Mouse (Mus musculus): ENCODE results near the gene Enox2. TPM values are rescaled to one million over a fixed set of nuclear protein-coding genes. Genes with fewer than 3 reads are reported as not detected.

The Enox2 gene
- polyA plus RNA-seq (2015; fragmentation: Nextera tagmentation; extraction: Ambion mirVana), result 8.0 and 8.3 TPM in 2 replicates

DNA sequence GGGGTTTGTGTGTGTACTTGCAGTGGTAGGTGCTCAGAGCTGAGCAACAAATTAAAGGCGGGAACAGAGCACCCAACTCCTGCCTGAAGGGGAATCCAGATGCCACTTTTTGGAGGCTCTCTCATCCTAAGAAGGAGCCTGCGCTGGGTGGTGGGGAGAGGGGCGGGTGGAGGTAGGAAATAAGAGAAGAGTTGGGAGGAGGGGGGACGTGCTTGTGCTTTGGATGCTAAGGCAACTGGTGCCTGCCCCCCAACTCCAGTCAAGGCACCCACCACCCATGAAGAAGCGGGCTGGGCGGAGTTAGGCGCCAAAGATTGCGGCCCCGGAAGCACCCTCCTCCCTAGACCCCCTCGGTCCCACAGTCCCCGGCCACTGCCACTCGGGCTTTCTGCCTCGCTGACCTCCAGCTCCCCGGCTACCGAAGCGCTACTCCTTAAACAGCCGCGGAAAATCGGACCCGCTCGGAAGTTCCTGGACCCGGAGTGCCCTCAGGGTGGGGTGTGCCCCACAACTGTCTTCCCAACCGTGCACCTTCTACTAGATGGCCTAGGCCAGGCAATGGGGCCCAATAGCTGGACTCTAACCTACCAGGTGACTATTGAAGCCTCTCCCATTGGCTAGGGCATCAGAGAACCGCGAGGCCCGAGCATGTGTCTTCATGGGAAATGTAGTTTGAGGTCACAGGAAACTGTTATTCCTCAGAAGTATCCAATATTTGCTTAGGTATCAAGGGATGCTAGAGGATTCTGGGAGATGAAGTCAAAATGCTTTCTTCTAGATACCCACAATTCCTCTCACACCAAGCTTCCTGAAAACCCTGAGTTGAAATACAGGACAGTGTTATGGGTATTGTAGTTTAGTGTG lies at the start of gene Enox2:
Enox2 (minus strand) TSS at position 560 of the 864 bp plus-strand sequence.
- Histone ChIP-seq H3K36me3 (no peaks in the 10 kb centered on the region), H3K9ac (peak within 1 kb of the TSS; percentile 55), H3K27me3 (no peaks in the 10 kb centered on the region), H3K27ac (peak within 1 kb of the TSS; percentile 86), H3K4me2 (peak within 1 kb of the TSS; percentile 55), H3K4me3 (replicated peaks) (peak within 1 kb of the TSS; percentile 61), H3K9me3 (replicated peaks) (no peaks in the 10 kb centered on the region), H3K4me1 (no peaks in the 10 kb centered on the region)
- ATAC-seq (replicated peaks; ENCODE audit: low FRiP score), result peak; percentile 100
- WGBS, result 27% methylated on average over 25 of the region's 26 CpGs

DNA sequence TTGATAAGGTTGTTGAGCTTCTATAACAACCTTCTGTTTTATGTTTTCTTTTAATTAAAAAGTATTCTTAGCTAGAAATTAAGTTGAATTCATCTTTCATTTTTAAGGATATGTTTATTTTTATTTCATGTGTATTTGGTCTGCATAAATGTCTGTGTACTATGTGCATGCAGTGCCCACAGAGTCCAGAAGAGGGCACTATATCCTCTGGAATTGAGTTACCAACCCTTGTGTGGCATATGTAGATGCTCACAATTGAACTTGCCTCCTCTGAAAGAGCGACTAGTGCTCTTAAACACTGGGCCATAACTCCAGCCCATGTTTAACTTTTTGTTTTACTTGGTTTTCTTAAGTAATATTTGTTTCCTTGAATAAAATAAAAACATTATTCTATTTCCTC lies 21.4 kb upstream of the Enox2 start:
- no peak overlapping the region for H3K4me3 ChIP-seq (replicated peaks)
- H3K4me1 ChIP-seq, result no peaks in the 10 kb centered on the region
- H3K27me3 ChIP-seq, result no peaks in the 10 kb centered on the region
- no peak overlapping the region for H3K27ac ChIP-seq
- no peak overlapping the region for H3K9ac ChIP-seq
- no peaks in the 10 kb centered on the region for H3K9me3 ChIP-seq (replicated peaks)
- WGBS, result 54% methylated on average over 1 of the region's 1 CpGs
- no peak for ATAC-seq (replicated peaks; ENCODE audit: low FRiP score)
- no peak overlapping the region for H3K4me2 ChIP-seq
- H3K36me3 ChIP-seq, result no peaks in the 10 kb centered on the region

DNA sequence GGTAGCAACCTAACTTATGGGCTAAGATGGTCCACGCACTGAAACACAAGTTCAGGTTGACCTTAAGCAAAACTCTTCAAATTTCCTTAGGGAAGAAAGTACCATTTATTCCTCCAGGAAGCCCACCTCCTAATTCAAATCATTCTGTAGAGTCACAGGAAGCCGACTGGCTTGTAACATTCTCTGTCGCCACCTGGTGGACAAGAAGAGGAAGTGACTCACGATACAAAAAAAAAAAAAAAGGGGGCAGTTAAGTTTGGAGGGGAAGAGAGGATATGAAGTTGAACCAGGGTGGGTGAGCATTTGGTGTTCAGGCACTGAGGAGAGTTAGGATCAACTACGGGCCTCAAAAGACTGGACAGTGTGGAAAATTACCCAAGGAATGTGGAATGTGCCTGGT lies 18.6 kb upstream of the Enox2 start:
- no peak overlapping the region for H3K4me2 ChIP-seq
- no peak overlapping the region for H3K4me3 ChIP-seq (replicated peaks)
- H3K36me3 ChIP-seq, result no peaks in the 10 kb centered on the region
- no peak overlapping the region for H3K27ac ChIP-seq
- no peaks in the 10 kb centered on the region for H3K9me3 ChIP-seq (replicated peaks)
- no peak for ATAC-seq (replicated peaks; ENCODE audit: low FRiP score)
- no peak overlapping the region for H3K9ac ChIP-seq
- 11% methylated on average over 5 of the region's 5 CpGs for WGBS
- no peaks in the 10 kb centered on the region for H3K4me1 ChIP-seq
- H3K27me3 ChIP-seq, result no peaks in the 10 kb centered on the region

DNA sequence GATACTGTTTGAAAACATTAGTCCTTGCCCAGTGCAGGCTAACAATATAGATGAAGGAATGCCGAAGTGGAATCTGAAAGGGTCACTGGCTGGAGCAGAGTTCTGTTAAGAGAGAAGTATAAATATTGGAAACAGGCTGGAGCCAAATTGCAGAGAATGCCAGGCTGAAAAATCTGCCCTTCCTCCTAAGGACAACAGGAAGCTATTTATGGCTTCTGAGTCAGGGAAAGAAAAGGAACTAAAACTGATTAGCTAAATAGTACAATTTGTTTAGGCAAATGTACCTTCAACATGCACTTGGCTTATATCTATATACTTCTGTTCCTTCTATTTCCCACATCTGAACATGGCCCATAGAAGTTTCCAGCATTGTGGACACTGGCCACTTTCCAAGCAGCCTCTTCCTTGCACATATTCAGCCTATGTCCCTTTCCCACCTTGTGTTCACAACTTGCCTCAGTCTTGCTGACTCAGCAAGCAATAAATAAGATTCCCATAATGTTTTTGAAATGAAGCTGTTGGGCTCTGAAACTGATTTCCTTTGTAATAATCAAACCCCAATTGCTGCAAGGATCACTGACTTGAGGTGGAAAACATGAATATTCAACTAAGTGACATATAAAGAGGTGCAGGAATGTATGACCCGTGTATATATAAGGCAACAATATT lies 8.0 kb downstream of the Enox2 start:
- WGBS, result 84% methylated on average over 2 of the region's 2 CpGs

DNA sequence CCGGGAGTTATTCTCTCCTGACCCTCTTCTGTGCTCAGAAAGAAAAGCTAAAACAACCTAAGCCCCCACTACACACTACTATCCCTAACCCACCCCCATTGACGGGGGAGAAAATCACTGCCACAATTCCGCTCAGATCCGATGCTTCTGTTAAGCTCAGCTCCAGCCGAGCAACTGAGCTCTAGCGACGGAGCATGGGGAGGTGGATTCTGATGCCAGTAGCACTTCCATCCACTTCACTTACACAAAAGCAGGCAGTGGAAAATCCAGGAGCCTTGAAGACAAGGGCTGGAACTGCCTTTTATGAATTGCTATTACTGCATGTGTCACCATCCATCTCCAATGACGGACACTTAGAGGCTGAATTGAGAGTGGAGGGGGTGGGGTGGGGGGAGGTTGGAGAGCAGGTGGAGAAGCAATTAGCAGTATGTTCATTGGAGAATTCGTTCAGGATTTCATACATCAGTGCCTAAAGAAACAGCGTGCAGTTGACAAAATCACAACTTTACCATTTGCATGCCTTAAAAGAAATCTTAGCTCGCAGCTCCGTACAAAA lies 14.5 kb downstream of the Enox2 start:
- Histone ChIP-seq H3K36me3 (no peaks in the 10 kb centered on the region), H3K4me1 (no peaks in the 10 kb centered on the region), H3K4me3 (replicated peaks) (no peak overlapping the region), H3K9me3 (replicated peaks) (no peaks in the 10 kb centered on the region), H3K27ac (no peak overlapping the region), H3K27me3 (no peaks in the 10 kb centered on the region), H3K9ac (no peak overlapping the region), H3K4me2 (no peak overlapping the region)
- WGBS, result 60% methylated on average over 12 of the region's 12 CpGs
- ATAC-seq (replicated peaks; ENCODE audit: low FRiP score), result no peak

More for the DNA sequence above, 8.0 kb downstream of the Enox2 start:
- Histone ChIP-seq H3K4me3 (replicated peaks) (no peak overlapping the region), H3K9me3 (replicated peaks) (no peaks in the 10 kb centered on the region), H3K27ac (no peak overlapping the region), H3K36me3 (no peaks in the 10 kb centered on the region), H3K4me2 (no peak overlapping the region), H3K4me1 (no peaks in the 10 kb centered on the region), H3K9ac (no peak overlapping the region), H3K27me3 (no peaks in the 10 kb centered on the region)
- ATAC-seq (replicated peaks; ENCODE audit: low FRiP score), result no peak

DNA sequence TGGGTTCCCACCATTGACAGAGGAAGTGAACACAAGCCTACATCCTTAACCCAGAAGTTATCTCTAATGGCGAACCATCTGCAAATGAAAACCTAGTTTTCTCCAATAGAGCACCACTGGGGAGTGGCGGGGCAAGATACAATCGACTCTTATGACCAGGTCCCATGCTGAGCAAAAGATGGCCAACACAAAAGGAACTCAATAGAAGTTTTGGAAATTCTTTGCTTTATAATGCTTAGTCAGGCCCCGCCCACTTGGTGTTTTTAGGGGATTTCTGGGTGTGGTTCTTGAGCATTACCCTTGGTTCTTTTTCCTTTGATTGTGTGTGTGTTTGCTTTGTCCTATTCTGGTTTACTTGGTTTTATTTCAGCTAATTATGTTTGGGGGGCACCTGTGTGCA lies 37.2 kb downstream of the Enox2 start:
- Histone ChIP-seq H3K36me3 (no peaks in the 10 kb centered on the region), H3K27ac (no peak overlapping the region), H3K4me2 (no peak overlapping the region), H3K9ac (no peak overlapping the region), H3K4me1 (no peaks in the 10 kb centered on the region), H3K9me3 (replicated peaks) (no peaks in the 10 kb centered on the region), H3K4me3 (replicated peaks) (no peak overlapping the region), H3K27me3 (no peaks in the 10 kb centered on the region)
- ATAC-seq (replicated peaks; ENCODE audit: low FRiP score), result no peak
- WGBS, result 82% methylated on average over 4 of the region's 4 CpGs

DNA sequence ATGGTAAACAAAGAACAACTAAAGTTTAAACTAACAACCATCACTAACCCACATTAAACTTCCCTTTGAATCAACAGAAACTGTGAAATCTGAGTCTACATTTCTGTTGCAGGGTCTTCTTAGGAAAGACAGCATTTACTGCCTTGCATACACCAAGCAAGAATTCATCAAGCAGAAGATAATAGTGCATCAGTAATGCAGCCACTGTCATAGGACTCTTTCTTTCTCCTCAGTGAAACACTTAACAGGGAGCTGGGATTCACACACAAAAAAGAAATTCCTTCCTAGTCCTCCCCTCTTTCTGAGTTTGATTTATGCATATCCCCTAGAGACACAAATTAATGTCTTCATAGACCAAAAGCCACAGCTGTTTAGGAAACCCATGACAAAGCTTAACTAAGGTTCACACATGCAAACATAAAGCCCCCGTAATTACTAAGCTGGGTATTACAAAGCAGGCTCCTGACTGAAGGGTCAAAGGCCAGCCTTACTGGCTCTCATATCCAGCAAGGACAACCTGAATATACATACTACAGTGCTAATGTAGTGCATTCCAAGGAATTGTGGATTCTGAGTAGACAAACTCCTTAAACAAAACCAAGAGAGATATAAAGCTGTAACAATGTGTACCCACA lies 62.1 kb downstream of the Enox2 start:
- Histone ChIP-seq H3K36me3 (no peaks in the 10 kb centered on the region), H3K27ac (no peak overlapping the region), H3K9ac (no peak overlapping the region), H3K4me1 (no peaks in the 10 kb centered on the region), H3K9me3 (replicated peaks) (no peaks in the 10 kb centered on the region), H3K27me3 (no peaks in the 10 kb centered on the region), H3K4me2 (no peak overlapping the region), H3K4me3 (replicated peaks) (no peak overlapping the region)
- no peak for ATAC-seq (replicated peaks; ENCODE audit: low FRiP score)
- WGBS, result 50% methylated on average over 1 of the region's 1 CpGs

DNA sequence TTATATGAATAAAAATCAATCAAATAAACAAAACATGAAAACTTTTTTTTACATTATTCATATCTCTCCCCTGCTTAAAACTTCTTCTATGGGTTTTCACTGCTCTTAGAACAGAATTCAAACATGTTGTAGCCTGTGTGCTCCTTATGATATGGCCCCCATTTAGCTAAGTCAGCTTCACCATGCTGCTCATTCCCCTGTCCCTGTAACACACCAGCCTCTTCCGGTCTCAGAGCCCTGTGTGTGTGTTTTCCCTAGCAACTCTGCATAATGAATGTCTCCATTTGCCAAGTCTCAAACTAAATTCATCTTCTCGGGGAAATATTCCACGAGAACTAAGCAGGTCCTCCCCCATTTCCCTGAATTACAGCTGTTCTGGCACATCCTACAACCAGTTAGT lies 71.6 kb downstream of the Enox2 start:
- Histone ChIP-seq H3K36me3 (no peaks in the 10 kb centered on the region), H3K4me3 (replicated peaks) (no peak overlapping the region), H3K27me3 (no peaks in the 10 kb centered on the region), H3K9ac (no peak overlapping the region), H3K27ac (no peak overlapping the region), H3K4me2 (no peak overlapping the region), H3K4me1 (no peaks in the 10 kb centered on the region), H3K9me3 (replicated peaks) (no peaks in the 10 kb centered on the region)
- 60% methylated on average over 3 of the region's 3 CpGs for WGBS
- ATAC-seq (replicated peaks; ENCODE audit: low FRiP score), result no peak

DNA sequence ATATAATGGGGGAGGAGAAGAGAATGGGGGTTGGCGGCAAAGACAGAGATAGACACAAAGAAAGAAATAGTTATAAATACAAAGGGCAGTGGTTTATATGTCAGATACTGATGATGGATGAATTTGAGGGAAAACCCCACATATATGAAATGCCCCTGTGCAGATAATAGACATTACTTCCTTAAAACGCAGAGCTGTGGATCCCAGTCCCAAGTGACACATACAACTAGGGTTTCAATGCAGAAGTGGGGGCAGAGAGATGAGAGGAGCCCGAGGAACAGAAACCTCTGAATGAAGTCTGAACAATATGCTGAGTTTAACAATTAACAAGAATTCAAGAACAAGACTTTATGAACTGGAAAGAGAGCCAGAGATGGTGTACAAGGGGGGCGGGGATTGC lies 91.7 kb downstream of the Enox2 start:
- H3K4me2 ChIP-seq, result no peak overlapping the region
- H3K27ac ChIP-seq, result no peak overlapping the region
- H3K27me3 ChIP-seq, result no peaks in the 10 kb centered on the region
- 79% methylated on average over 4 of the region's 4 CpGs for WGBS
- H3K36me3 ChIP-seq, result no peaks in the 10 kb centered on the region
- no peak overlapping the region for H3K4me3 ChIP-seq (replicated peaks)
- no peak overlapping the region for H3K9ac ChIP-seq
- ATAC-seq (replicated peaks; ENCODE audit: low FRiP score), result no peak
- H3K4me1 ChIP-seq, result no peaks in the 10 kb centered on the region
- no peaks in the 10 kb centered on the region for H3K9me3 ChIP-seq (replicated peaks)

DNA sequence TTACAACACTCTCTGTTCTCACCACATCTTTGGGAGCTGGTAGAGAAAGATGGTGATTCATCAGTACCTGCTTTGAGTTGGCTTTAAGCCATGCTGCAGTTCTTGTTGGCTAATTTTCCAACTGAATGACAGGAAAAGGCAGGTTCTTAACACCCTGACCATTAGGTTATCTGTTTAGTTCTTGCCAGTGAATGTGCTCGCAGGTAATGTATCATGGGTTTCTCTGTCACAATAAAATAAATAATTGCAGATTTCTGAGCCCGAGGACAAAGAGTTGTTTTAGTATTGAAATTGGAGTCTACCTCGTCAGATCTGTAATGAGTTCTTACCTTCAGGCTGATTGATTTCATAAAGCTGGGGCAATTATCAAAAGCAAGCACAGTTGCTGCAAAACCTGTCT lies 106.9 kb downstream of the Enox2 start:
- Histone ChIP-seq H3K4me1 (no peaks in the 10 kb centered on the region), H3K4me2 (no peak overlapping the region), H3K9ac (no peak overlapping the region), H3K4me3 (replicated peaks) (no peak overlapping the region), H3K27ac (no peak overlapping the region), H3K9me3 (replicated peaks) (no peaks in the 10 kb centered on the region), H3K27me3 (no peaks in the 10 kb centered on the region), H3K36me3 (no peaks in the 10 kb centered on the region)
- WGBS, result 68% methylated on average over 3 of the region's 3 CpGs
- ATAC-seq (replicated peaks; ENCODE audit: low FRiP score), result no peak

DNA sequence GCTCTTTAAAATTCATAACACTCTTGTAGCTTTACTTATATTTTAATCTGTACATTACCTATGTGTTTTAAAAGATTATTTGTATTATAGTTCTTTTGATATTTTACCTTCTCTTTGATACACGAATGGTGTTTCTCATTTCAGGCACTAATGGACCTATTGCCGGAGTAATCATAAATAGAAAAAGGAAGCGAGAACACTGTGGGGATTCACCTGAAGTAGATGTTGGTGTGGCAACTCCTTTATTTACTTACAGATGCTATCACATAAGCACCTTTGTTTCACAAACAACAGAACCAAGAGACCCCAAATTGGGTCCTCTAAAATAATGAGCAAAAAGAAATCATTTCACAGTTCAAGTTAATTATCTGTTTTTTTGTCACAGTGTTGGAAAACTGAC lies 109.4 kb downstream of the Enox2 start:
- H3K4me3 ChIP-seq (replicated peaks), result no peak overlapping the region
- no peaks in the 10 kb centered on the region for H3K36me3 ChIP-seq
- H3K4me2 ChIP-seq, result no peak overlapping the region
- H3K27me3 ChIP-seq, result no peaks in the 10 kb centered on the region
- H3K27ac ChIP-seq, result no peak overlapping the region
- no peaks in the 10 kb centered on the region for H3K4me1 ChIP-seq
- no peak overlapping the region for H3K9ac ChIP-seq
- 81% methylated on average over 3 of the region's 3 CpGs for WGBS
- no peaks in the 10 kb centered on the region for H3K9me3 ChIP-seq (replicated peaks)
- ATAC-seq (replicated peaks; ENCODE audit: low FRiP score), result no peak

DNA sequence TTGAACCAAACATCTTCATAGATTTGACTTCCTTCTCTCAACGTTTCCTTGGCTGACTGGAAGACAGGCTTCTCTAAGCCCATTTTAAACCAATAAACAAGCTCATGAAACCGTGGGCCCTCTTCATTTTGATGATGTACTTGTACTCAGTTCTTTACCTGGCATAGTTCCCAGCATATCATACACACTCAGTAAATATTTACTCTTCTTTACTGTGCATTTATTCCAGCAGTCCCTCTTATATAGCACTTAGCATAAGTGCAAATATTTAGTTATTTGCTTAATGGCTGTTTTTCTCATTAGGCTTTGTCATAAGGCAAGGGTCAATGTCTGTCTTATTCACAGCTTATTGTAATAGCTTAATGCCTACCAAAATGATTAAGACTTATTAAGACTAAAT lies 133.8 kb downstream of the Enox2 start:
- Histone ChIP-seq H3K27me3 (no peaks in the 10 kb centered on the region), H3K36me3 (no peaks in the 10 kb centered on the region), H3K9ac (no peak overlapping the region), H3K27ac (no peak overlapping the region), H3K4me2 (no peak overlapping the region), H3K4me1 (no peaks in the 10 kb centered on the region), H3K4me3 (replicated peaks) (no peak overlapping the region), H3K9me3 (replicated peaks) (no peaks in the 10 kb centered on the region)
- ATAC-seq (replicated peaks; ENCODE audit: low FRiP score), result no peak
- WGBS, result 69% methylated on average over 2 of the region's 2 CpGs
